Mouse (Mus musculus) effector memory CD4-positive, alpha-beta T cell, adult 5 months (primary cell): ENCODE results near the gene Tnni1. TPM values are rescaled to one million over a fixed set of nuclear protein-coding genes. Genes with fewer than 3 reads are reported as not detected.

Source experiments
- polyA plus RNA-seq: library from polyadenylated mRNA; unstranded; fragments of 100-300 nt; shearing (Covaris generic); gene quantifications from one replicate; pipeline ENCODE4 v1.2.1, GENCODE M21; 2017

The Tnni1 gene
- polyA plus RNA-seq, result not detected

DNA sequence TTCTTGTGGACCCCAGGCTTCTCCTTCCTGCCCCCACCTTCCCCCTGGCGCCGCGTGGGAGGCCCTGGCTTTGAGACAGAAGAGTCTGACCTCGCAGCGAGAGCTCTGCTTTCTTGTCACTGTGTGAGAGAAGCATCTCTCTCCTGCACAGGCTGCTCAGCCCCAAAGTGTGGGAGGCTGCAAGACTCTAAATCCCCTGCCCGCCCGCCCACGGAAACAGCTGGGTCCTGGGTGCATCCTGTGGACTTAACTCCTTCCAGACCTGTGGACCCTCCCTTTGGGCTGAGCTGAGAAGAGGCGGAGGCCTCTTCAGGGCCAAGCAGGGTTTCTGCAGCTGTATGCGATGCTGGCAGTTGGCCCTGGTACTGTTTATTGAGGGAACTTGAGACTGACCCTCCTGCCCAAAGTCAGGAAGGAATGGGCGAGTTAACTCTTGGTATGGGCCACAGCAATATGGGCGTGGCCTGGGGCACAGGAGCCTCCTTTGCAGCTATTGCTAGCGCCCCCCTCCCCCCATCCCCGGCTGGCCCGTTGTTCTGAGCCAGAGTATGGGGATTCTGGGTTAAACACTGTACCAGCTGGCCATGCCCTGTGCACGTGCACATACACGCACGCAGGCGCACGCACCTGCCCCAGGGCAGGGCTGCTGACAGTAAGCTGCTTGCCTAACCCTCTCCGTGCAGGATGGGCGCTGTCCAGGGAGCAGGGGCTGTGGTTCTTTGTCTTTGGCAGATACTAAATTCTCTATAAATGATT, at the start of gene Tnni1:
Tnni1 (plus strand) TSS at position 655 of the 756 bp plus-strand sequence.

DNA sequence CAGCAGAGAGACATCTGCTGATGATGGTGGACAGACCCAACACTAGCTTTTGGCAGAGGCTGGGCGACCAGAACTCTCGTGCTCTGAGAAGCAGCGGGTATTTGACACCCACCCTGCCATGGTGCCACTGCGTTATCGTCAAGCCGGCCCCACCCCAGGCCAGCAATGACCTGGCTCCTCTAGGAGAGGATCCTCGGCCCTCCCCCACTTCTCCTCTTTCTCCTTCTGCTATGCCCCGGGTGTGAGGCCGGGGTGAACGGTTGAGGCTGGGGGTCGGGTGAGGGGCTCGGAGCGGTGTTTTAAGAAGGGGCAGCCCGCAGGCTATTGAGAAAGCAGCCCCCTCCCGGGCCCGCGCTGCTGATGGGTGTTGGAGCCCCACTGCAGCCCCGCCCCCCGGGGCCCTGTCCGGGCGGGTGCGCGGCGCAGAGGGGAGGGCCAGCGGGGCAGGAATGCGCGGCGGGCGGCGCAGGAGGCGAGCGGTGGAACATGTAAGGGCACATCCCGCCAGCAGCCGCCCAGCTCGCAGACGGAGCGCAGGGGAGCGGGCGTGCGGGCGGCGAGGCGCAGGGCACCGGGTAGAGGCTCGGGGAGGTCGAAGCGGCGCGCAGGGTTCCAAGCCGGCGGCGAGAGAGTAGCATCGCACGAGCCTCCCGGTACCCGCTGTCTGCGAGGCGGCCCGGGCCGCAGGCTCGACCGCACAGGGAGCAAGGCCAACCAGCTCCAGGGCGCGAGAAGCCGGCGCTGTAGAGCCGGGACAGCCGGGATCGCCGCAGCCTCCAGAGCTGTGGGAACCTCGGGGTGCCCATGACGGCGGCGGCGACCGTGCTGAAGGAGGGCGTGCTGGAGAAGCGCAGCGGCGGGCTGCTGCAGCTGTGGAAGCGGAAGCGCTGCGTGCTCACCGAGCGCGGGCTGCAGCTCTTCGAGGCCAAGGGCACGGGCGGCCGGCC, 13.3 kb upstream of the Tnni1 start, which contains the start of gene Phlda3:
Phlda3 (plus strand) TSS at position 475 of the 947 bp plus-strand sequence.

DNA sequence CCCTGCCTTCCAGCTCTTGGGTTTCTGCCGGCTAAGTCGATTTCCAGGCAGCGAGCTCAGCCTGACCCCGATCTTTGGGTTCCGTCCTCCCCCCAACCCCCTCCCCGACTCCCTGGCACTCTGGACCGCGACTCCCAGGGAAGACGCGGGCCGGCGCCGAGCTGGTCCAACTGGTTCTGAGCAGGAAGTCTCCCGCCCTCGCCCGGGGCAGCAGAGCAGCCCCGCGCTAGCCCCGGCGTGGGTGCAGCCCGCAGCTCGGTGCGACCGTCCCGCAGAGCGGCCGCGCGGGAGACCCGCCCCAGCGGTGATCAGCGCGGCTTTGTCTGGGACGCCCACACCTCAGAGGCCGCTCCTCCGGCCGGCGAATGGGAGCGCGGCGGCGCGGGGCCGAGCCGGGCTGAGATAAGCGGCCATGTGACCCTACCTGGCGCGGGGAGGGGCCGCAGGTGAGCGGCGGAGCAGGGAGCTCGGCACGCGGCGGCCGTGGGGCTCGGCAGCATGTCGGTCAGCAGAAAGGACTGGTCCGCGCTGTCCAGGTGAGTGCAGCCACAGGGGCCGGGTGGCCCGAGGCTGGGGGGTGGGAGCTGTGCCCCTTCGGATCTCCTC, 39.4 kb downstream of the Tnni1 start, which contains the start of gene Lad1:
Lad1 (plus strand) TSS at position 118 of the 606 bp plus-strand sequence.

DNA sequence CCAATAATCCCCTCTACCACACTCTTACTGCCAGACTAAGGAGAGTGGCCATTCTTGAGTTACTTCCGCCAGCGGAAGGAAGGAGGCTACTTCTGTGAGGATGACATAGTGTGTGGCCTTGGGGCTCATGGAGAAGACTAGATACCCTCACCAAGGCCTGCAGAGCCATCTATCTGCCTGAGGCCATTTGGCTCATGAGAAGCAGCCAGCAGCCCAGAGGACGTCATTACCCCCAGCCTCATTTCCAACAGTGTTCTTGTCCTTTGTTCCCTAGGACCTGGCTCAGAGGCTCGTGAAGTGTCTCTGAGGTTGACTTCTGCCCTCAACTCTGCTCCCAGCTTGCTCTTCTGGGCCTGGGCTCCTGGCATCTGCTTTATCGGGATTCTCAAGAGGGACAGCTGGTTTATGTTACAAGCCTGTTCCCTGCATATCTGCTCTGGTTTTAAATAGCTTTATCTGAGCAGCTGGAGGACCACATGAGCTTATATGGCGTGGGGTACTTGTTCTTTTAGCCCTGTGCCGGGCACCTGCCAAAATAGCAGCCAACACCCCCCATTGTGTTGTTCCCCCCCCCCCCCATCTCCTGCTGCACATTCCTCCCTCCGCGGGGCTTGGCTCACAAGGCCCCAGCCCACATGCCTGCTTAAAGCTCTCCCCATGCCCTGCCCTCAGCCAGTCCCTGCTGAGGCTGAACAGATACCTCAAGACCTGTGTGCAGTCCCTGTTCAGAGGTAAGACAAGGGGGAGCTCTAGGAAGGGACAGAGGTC, 56.7 kb downstream of the Tnni1 start, which contains the start of gene Tnnt2:
Tnnt2 (plus strand) TSS at position 639 of the 768 bp plus-strand sequence.

Other genes with a start within 250 kb of the Tnni1 start
- gene Nav1, start 172.1 kb upstream of the Tnni1 start, polyA plus RNA-seq, result not detected
- gene Csrp1, start 59.4 kb upstream of the Tnni1 start, polyA plus RNA-seq, result 91.3 TPM
- gene Phlda3, start 13.3 kb upstream of the Tnni1 start, polyA plus RNA-seq, result 0.52 TPM
- gene Lad1, start 39.2 kb downstream of the Tnni1 start, polyA plus RNA-seq, result not detected
- gene Tnnt2, start 56.9 kb downstream of the Tnni1 start, polyA plus RNA-seq, result not detected
- gene Pkp1, start 139.8 kb downstream of the Tnni1 start, polyA plus RNA-seq, result not detected
- gene Igfn1, start 226.9 kb downstream of the Tnni1 start, polyA plus RNA-seq, result not detected
- 16.6 TPM for gene Tmem9, start 228.7 kb downstream of the Tnni1 start, polyA plus RNA-seq